Mouse (Mus musculus) erythroblast, embryonic 14.5 days (primary cell): ENCODE results near the gene Trim56. TPM values are rescaled to one million over a fixed set of nuclear protein-coding genes. Genes with fewer than 3 reads are reported as not detected.
"Not testable (repeated sequence)": the region's sequence is repeated elsewhere in the genome, so short reads cannot be mapped to it uniquely, and the experiment has no call there.

Experiments used
- H3K27me3 ChIP-seq: 2 replicates; pipeline ENCODE4 v1.6.1; 2012; ENCODE audit warnings: inconsistent platforms; ENCODE audit not compliant: control insufficient read depth
- H3K36me3 ChIP-seq: 2 replicates; pipeline ENCODE4 v1.6.1; 2012; ENCODE audit warnings: mild to moderate bottlenecking, inconsistent platforms; ENCODE audit not compliant: control insufficient read depth
- H3K4me1 ChIP-seq: 2 replicates; pipeline ENCODE4 v1.6.1; 2012; ENCODE audit warnings: inconsistent platforms; ENCODE audit not compliant: control insufficient read depth
- H3K4me3 ChIP-seq: replicated peaks from 2 replicates; pipeline ENCODE3; 2012; ENCODE audit warnings: moderate library complexity, mild to moderate bottlenecking, inconsistent platforms
- H3K9me3 ChIP-seq: 2 replicates; pipeline ENCODE4 v1.6.1; 2012; ENCODE audit warnings: low read length, inconsistent platforms, mixed read lengths; ENCODE audit not compliant: control insufficient read depth
- GATA1 ChIP-seq: IDR thresholded peaks from 2 replicates; pipeline ENCODE4 v1.6.1; 2012; ENCODE audit warnings: low read length, inconsistent platforms, mixed read lengths
- TAL1 ChIP-seq: IDR thresholded peaks from 3 replicates; pipeline ENCODE4 v1.6.1; 2012; ENCODE audit warnings: low read length, inconsistent platforms, mixed read lengths
- polyA plus RNA-seq: library from polyadenylated mRNA; stranded (reverse); fragments of >175 nt; gene quantifications from 2 replicates; pipeline ENCODE4 v1.2.3, GENCODE M21; 2012

Gene Trim56
- 3.3 and 3.5 TPM in 2 replicates for polyA plus RNA-seq

- H3K36me3 ChIP-seq = peaks cover 49% of the 10 kb centered on the region
- peaks cover 48% of the 10 kb centered on the region for H3K9me3 ChIP-seq
- peak within 1 kb of the TSS; percentile 97 for H3K4me3 ChIP-seq
- TF ChIP-seq GATA1 = peak; percentile 90
- peak; percentile 83 for TF ChIP-seq TAL1
- peaks cover 57% of the 10 kb centered on the region for H3K4me1 ChIP-seq
- peaks cover 23% of the 10 kb centered on the region; the same call in 1 of the 2 replicates for H3K27me3 ChIP-seq
These were observed at the start of gene Trim56 for GRCm38 (mm10) chr5:137115866-137116847. Trim56 (minus strand) TSS chr5:137116209.

GRCm38 (mm10) chr5:137161853-137162252 is 45.8 kb upstream of the Trim56 start:
- Histone ChIP-seq H3K9me3 (no peaks in the 10 kb centered on the region; the same call in 1 of the 2 replicates), H3K27me3 (peaks cover 3% of the 10 kb centered on the region), H3K36me3 (no peaks in the 10 kb centered on the region), H3K4me3 (no peak overlapping the region), H3K4me1 (no peaks in the 10 kb centered on the region)
- TF ChIP-seq GATA1 (no peak), TAL1 (no peak)

- Histone ChIP-seq H3K4me1 (no peaks in the 10 kb centered on the region), H3K27me3 (no peaks in the 10 kb centered on the region), H3K9me3 (peaks cover 8% of the 10 kb centered on the region), H3K4me3 (no peak overlapping the region), H3K36me3 (no peaks in the 10 kb centered on the region)
- TF ChIP-seq TAL1 (no peak), GATA1 (no peak)
These were observed 43.5 kb upstream of the Trim56 start for GRCm38 (mm10) chr5:137159461-137159860.

GRCm38 (mm10) chr5:137153289-137153688 is 37.3 kb upstream of the Trim56 start:
- no peaks in the 10 kb centered on the region for H3K4me1 ChIP-seq
- H3K9me3 ChIP-seq = peaks cover 10% of the 10 kb centered on the region
- H3K4me3 ChIP-seq = no peak overlapping the region
- no peak for TF ChIP-seq TAL1
- no peak for TF ChIP-seq GATA1
- H3K27me3 ChIP-seq = no peaks in the 10 kb centered on the region
- H3K36me3 ChIP-seq = no peaks in the 10 kb centered on the region

GRCm38 (mm10) chr5:137152623-137153022 is 36.6 kb upstream of the Trim56 start:
- H3K27me3 ChIP-seq = no peaks in the 10 kb centered on the region
- peaks cover 10% of the 10 kb centered on the region for H3K9me3 ChIP-seq
- H3K36me3 ChIP-seq = no peaks in the 10 kb centered on the region
- no peak overlapping the region for H3K4me3 ChIP-seq
- H3K4me1 ChIP-seq = no peaks in the 10 kb centered on the region
- no peak for TF ChIP-seq TAL1
- no peak for TF ChIP-seq GATA1

GRCm38 (mm10) chr5:137149272-137149882 is 33.4 kb upstream of the Trim56 start, which contains the start of gene Muc3:
Muc3 (minus strand) TSS chr5:137149322.
- not testable (repeated sequence) for H3K4me1 ChIP-seq, H3K9me3 ChIP-seq, H3K27me3 ChIP-seq, H3K4me3 ChIP-seq, H3K36me3 ChIP-seq

GRCm38 (mm10) chr5:137140836-137141235 is 24.8 kb upstream of the Trim56 start:
- no peaks in the 10 kb centered on the region for H3K36me3 ChIP-seq
- H3K4me3 ChIP-seq = no peak overlapping the region
- TF ChIP-seq GATA1 (no peak), TAL1 (no peak)
- H3K9me3 ChIP-seq = no peaks in the 10 kb centered on the region
- peaks cover 3% of the 10 kb centered on the region; the same call in 1 of the 2 replicates for H3K27me3 ChIP-seq
- peaks cover 6% of the 10 kb centered on the region for H3K4me1 ChIP-seq

GRCm38 (mm10) chr5:137138977-137139376 is 23.0 kb upstream of the Trim56 start:
- H3K36me3 ChIP-seq = no peaks in the 10 kb centered on the region
- H3K27me3 ChIP-seq = peaks cover 5% of the 10 kb centered on the region; the same call in 1 of the 2 replicates
- TF ChIP-seq GATA1 (no peak), TAL1 (no peak)

GRCm38 (mm10) chr5:137134959-137135358 is 18.9 kb upstream of the Trim56 start:
- no peak for TF ChIP-seq GATA1
- TF ChIP-seq TAL1 = no peak
- peaks cover 8% of the 10 kb centered on the region; the same call in 1 of the 2 replicates for H3K27me3 ChIP-seq
- no peaks in the 10 kb centered on the region for H3K36me3 ChIP-seq
- H3K4me3 ChIP-seq = no peak overlapping the region
- peaks cover 5% of the 10 kb centered on the region; the same call in 1 of the 2 replicates for H3K9me3 ChIP-seq
- no peaks in the 10 kb centered on the region for H3K4me1 ChIP-seq

More at GRCm38 (mm10) chr5:137138977-137139376, 23.0 kb upstream of the Trim56 start:
- no peak overlapping the region for H3K4me3 ChIP-seq
- peaks cover 6% of the 10 kb centered on the region for H3K4me1 ChIP-seq
- peaks cover 2% of the 10 kb centered on the region; the same call in 1 of the 2 replicates for H3K9me3 ChIP-seq
